Mouse (Mus musculus) kidney, adult 11 months (tissue): Measurements from ENCODE around the gene Nudcd3.

Experiments used
- DNase-seq: peaks from one replicate; pipeline ENCODE4 v3.0.0; 2022

Gene Nudcd3

DNA sequence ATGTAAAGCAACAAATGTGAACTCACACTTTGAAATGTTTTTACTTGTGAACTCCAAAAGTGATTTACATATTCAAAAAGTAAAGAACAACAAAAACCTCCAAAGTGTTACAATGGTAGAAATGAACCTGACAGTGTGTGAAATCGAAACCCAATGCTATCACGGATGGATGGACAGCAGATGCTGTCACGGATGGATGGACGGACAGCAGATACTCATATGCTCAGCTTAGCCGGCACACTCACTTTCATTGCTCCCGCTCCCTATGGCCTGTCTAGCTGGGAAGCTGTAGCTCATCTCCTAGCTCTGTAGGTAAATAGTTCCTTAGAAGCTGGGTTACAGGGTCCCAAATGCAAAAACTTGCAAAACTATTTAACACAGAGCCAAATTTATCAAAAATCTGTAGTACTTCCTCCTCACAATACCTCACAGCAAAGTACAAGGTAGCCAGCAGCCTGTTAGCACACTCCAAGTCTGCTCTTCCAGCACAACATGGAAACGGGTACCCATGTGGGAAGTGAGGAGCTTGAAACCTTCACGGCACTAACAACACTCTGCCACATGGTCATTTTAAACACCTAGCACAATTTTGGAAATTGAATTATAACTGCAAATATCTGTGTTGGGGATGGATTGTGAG lies 22.3 kb downstream of the Nudcd3 start:
- DNase-seq: no peak

DNA sequence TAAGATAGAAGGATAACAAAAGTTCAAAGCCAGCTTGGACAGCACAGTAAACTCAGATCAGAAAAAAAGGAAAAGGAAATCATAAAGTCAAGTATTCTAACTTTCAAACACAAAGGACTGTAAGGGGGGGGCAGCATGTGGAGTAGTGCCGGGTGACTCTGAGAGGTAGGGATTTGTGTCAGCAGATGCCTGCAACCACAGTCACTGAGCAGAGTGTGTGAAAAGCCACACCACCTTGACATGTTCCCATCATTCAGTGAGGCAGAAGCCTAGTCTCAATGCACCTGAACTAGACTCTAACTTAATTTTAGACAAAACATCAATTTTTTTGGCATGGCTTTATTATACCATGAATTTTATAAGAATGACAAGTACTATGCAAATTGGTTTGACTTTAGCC lies 24.7 kb downstream of the Nudcd3 start:
- DNase-seq: no peak

DNA sequence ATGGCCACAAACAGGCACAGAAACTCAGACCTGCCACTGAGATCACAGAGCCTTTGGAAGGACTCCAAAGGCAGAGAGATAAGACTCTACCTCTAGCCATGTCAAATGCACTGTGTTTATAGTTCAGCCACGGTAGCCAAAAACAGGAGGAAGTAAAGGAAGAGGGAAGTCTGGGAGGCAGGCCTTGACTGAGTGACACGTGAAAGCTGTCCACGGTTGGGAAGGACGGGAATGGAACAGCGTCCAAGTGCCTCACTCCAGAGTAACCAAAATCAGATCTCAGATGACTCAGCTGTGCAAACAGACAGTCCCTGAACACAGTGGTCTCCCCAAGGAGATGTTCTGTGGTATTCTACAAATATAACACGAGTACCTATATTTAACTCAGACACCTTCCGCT lies 25.5 kb downstream of the Nudcd3 start:
- no peak for DNase-seq

DNA sequence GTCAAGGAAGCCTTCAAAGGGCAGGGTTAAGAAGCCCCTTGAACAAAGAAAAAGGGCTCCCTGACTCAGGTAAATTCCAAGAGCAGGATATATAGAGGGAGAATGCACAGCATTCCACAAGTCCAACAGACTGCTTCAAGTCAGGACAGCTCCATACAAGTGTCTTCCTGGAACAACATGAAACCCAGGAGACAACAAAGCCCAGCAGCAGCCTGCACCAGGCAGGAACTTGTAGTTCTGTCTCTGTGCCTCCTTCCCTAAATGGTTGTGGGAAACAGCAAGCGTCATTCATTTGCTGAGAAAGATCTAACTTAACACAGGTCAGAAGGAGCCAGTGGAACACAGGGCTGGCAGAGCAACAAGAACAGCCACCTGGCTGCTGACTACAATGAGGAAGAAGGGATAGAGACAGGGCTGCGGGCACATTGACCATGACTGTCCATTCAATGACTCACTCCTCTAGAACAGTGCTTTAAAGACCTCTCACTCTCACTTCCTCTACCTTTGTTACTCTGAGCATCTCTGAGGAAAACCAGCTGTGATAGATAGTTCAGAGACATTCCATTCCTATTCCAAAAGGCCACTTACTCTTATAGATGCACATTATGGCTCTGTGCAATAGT lies 31.1 kb downstream of the Nudcd3 start:
- no peak for DNase-seq

DNA sequence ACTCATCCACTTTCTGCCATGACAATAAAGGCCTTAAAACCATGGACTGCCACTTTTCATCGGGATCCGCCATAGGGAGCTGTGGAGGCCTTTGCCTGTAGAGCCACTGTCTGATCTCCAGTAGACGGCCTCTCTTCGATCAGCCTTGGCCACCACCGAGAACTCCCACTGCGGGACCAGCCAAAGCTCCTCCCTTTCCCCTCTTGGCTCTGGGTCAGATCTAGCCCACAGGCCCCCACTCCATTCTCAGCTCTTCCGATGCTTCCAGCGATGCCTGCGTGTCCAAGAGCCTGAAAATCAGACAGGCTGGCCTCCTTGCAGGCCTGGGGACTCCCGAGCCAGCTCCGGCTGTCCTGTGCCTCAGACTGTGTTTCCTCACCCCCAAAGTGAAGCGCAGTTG lies 33.9 kb downstream of the Nudcd3 start:
- no peak for DNase-seq

DNA sequence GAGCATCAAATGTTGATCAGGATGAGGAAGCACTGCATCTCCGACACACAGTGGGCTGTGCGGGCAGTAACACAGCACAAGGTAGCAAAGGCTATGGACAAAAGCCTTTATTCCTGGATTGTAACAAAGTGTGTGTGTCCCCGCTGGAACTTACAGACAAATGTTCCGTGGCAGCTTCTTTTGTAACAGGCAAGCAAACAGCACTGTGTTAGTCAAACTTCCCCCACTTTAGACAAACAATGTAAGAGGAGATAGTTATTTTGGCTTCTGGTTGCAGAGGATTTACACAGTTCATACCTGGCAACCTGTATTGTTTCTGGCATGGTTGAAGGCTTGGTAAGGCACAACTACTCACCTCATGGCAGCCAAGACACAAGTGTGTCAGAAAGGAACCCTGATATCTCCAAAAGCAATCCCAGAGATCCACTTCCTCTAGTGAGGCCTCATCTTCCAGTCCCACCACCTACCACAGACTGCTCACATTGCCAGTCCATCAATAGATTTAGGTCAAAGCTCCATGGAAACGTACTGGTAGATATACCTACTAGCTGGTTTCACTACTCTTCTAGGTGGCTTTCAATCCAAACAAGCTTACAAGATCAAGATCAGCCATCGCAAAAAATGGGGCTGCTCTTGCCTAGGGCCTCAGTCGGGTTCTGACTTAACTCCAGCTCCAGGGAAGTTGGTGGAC lies 34.7 kb downstream of the Nudcd3 start:
- no peak for DNase-seq

DNA sequence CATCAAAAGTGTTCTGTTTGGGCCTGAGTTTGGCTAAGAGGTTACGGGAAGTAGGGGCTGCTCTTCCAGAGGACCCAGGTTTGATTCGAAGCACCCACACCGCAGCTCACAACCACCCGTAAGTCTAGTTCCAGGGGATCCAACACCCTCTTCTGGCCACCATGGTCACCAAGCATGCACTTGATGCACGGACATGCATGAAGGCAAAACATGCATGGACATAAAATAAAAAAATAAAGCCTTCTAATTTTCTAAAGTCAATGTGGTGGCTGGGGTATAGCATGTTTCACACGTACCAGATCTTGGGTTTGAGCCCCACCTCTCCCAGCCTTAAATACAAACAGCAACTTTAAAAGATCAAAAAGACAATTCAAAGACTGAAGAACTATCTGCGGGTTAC lies 35.4 kb downstream of the Nudcd3 start:
- DNase-seq: no peak

DNA sequence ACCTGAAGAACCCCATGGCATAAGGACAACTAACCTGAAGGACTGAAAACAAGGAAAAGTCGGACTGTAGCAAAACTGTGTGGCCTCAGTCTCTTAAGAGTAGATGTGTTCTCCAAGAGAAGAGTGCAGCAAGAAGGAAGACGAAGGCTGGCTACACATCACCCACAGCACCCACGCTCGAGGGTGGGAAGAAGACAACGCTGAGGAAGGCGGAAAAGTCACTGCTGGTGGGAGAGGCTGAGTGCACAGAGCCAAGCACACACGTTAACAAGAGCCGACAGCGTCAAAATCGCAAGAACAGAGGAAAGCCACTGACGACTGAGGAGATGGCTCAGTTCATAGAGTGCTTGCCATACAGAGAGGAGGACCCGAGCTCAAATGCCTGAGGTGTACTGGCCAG lies 36.5 kb downstream of the Nudcd3 start:
- no peak for DNase-seq

DNA sequence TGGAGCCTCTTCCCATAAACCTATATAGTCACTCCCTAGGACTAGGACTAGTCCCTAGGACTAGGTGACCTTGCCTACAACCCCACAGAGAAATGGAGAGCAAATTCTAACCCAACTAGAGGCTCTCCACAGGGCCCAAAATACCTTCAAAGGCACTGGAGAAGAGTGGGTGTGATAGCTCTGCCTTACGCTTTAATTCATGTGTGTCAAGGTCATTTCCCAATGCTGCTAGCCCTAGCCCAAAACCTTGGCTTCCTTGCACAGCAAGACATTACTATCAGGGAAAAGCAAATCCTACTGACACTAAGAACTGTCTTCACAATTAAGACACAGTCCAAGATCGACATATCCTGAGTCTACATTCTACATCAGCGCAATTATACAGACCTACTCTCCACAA lies 37.2 kb downstream of the Nudcd3 start:
- no peak for DNase-seq

DNA sequence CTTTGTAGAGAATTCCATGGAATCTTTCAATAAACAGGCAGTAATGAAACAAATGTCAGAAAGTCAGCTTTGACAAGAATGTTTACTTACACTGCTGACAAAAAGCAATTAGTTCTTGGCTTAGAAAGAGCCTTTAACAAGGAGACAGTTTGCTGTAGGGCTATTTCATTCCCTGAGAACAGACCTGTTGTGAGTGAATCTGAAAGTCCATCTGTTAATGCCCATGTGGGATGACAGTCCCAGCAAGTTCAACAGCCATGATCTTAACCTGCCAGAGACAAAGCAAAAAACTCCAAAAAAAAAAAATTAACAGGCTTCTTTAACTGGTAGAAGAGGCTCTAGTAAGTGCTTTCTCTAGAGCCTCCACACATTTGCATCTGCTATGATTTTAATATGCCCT lies 38.7 kb downstream of the Nudcd3 start:
- DNase-seq: no peak

DNA sequence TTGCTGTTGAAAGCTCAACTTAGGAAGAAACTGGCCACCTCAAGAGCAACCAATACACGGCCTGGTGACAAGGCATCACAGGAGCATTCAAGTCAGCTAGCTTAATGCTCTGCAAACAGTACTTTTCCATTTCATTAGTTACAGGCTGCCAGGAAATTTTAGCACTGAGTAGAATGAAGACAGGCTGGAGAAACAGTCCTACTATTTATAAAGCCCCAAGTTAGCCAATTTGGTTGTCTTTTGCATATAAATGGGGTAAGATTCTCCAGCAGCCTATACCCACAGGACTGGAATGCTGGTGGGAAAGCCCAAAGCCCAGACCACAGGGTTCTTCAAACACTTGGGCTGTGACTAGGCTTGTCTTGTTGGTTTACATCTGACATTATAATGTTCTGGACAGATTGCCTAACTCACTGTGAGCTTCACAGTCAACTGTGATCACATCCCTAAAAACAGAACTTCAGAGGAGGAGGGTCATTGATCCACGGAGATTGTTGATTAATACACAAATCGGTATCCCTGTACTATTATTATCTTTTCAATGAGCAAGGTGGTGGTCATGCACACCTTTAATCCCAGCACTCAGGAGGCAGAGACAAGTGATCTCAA lies 39.4 kb downstream of the Nudcd3 start:
- DNase-seq: no peak

DNA sequence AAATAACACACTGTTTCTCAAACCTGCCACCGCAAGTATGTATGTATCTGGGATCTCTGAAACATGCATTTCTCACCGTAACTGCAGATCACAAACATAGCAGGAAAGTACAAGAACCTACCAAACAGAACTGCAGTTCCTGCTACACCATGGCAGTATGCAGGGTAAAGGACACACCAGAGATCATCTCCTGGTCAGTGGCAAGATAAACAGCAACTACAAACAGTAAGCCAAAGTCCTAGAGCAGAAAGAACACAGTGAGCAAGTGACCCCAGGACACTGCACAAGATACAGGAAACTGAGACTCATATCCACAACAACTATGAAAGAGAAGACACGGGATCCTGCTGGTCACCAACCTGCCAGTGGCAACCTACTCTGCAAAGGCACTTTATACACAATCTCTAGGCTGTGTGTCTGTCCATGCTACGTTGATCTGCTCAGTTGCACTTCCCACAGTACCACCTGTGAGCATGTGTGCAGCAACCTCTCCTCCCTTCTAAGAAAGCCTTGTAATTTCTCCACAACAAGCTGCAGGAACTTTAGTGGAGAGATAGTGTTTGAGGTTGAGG lies 40.4 kb downstream of the Nudcd3 start:
- no peak for DNase-seq

DNA sequence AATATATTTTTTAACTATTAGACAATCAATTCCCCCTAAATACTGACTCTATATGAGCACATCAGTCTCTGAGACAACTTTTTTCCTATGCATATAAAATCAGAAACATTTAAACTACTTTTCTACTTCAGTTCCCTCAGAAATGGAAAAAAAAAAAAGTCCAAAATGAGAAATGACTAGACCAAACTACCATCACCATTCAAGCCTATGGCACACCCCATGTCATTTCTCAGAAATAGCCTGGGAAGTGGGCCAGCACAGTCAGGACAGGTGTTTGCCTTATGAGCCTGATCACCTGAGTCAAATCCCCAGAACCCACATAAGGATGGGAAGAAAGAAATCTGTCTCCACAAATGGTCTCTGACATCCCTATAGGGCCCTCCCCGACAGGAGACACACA lies 41.7 kb downstream of the Nudcd3 start:
- DNase-seq: no peak

DNA sequence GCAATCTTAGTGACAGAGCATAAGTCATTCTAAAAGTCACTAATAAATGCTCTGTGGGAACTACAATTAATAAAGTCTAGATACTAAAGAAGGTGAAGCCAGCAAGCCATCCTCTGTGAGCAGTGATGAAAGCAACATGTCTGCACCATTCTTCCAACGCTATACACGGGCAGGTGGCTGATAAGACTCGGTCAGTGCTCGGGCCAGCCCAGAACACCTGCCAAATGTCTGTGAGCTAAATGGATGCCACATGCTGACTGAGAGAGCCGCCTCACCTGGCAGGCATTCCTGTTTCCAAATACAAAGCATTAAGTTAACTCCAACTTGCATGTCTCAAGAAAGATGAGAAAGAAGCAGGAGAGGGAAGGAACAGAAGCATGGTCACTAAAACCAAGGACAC lies 43.1 kb downstream of the Nudcd3 start:
- no peak for DNase-seq

DNA sequence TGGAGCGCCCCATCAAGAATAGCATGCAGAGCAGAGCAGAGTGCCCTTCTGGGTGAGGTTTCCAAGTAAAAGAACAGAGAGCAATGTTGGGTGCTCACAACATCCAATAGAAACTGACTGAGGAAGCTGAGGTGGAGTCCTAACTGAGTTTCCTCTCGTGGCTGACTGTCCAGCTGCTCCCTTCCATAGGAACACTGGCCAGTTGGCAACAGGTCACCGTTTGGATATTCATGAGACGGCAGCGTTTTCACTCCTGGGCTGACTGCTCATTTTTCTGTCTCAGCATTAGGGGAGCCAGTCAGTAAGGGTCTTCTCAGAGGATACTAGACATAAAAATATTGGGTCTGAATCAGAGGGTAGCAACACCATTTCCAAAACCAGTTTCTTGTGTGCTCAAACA lies 43.6 kb downstream of the Nudcd3 start:
- DNase-seq: no peak

DNA sequence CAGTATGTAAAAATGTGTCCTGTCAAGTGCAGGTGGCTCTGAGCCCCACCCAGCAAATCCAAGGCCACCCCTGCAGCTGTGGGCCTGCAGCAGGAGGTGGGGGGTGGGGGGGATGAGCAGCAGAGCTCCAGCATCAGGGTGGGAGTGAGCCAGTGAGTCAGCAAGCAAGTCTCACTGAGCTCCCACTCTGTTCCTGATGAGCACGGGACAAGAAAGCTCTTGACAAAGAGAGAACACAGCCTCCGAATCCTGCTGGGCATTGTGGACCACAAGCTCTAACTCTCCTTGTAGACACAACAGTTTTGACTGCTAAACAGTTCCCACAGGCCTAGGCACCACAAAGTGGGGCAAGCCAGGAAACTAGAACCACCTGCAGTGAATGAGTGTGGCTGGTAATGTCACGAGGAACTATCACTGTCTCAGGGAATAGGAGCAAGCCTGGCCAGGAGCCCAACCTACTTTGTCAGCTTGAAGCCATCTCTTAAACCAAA lies 46.0 kb downstream of the Nudcd3 start:
- DNase-seq: no peak

DNA sequence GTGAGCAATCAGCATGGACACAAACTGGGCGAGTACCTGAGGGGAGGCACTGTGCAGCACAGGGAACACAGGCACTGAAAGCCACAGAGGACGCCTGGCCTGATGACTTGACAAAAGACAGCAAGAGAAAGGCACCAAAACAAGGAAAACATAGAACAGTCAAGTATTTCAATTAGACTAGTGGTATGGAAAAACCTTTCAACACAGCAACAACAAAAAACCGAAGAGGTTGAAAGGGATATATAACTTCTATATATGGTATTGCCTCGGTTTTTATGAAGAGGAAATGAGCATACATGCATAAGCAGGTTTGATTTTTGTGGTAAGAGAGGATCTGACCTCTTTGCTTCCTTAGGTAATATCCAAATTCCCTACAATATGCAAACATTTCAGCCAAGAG lies 47.4 kb downstream of the Nudcd3 start:
- no peak for DNase-seq

DNA sequence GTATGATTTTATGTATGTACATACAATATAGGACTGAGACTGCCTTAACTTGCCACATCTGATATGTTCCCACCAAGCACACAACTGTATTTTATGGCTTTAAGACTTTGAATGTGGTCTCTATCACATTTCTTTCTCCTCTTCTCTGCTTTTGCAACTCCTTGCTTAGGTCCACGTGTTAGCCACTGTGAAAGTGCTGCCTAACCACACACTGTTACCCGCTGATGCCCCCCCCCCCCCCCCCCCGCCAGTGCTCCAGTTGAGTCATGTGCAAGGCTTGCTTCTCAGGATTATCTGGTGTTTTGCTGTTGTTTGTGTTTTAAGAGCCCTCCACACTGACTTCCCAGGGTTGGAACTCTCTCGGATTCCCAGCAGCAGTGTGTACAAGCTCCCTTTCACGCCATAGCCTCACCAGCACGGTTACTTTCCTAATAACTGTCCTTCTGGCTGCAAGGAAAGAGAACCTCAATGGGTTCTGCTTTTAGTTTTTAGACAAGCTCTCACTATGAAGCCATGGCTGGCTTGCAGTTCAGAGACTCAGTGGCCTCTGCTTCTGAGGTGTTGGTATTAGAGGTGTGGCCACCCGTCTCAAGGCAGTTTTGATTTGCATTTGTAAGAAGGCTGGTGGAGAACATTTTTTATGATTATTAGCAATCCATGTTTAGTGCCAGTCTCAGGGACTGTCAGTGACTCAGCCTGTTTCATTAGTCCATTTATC lies 61.8 kb downstream of the Nudcd3 start:
- no peak for DNase-seq

DNA sequence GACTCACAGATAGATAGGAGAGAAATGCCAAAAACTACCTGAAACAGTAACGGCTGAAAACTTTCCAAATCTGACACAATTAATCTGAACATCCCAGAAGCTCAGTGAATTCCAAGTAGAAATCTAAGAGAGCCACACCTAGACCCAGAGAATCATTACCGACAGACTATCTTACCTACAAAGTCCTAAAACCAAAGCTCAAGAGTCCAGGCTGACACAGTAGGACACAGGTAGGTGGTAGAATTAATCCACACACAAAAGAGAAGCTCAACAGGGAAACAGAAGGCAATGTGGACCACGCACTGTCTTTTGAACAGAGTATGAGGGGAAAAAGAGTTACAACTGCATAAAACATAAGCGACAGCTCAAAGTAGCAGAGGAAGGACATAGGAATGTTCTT lies 67.3 kb downstream of the Nudcd3 start:
- no peak for DNase-seq

DNA sequence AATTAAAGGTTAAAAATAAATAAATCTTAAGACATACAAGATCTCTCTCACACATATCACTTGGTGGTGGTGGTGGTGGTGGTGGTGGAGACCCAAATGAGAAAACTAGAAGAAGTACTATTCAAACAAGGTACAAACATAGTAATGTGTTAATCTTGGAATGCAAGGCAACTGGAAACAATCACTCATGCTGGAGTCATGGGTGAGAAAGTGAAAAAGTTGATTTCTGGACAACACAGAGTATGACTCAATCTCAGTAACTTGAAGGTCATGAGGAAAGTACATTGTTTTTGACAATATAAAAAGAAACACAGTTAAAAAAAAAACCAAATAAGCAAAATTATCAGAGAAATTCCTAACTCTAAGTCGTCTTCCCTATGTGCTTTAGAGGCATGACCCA lies 69.6 kb downstream of the Nudcd3 start:
- no peak for DNase-seq

DNA sequence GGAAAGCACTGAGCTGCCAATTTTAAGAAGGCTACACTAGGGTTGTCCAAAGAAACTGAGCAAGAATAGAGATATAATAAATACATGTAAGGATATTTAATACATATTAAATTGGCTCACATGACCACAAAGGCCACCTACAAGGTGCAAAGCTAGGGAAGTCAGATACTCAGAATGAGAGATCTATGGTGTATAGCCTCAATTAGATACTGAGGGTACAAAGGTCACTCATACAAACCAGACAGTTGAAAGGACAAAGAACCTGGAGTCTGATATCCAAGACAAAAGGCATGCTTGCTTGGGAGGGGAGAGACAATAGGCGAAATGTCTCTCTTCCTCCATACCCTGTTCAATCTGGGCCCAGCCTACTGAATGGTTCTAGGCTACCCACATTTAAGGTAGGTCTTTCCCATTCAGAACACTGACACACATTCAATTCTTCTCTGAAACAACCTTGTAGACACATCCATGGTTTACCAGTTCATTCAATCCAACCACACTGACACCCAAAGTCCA lies 76.6 kb downstream of the Nudcd3 start:
- no peak for DNase-seq

DNA sequence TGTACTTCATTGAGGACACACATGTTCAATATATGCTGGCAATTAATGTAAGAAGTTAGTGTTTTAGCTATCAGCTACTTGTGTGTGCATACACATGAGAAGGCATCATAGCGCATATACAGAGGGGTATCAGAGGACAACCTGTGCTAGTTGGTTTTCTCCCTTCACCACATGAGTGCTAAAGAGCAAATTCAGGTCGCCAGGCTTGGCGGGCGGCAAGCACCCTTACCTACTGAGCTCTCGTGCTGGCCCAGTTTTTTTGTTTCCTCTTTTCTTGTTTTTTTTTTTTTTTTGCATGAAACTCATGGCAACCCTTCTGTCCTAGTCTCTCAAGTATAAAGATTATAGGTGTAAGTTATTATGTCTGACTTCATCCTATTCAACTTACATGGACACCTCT lies 77.6 kb downstream of the Nudcd3 start:
- no peak for DNase-seq

DNA sequence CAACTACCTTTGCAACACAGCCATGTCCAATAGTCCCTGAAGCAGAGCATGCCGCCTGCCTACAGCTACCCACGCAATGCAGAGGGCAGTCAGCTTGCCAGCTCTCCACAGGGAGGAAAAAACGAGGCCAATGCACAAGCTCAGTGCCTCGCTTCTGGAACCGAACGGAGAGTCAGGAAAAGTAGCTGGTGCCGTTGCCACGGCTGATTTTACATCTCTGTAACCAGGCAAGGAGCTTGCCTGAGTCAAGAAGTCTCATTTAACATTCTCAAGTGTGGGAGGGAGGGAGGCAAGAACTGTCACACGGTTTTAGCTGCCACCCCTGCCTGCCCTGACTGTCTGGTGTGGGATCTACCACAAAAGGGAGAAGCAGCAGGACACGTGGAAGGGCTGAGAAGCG lies 79.6 kb downstream of the Nudcd3 start:
- no peak for DNase-seq
